Mouse (Mus musculus) kidney, embryonic 14.5 days (tissue): ENCODE measurements around the gene Nr4a2. TPM values are rescaled to one million over a fixed set of nuclear protein-coding genes. Genes with fewer than 3 reads are reported as not detected.

Experiments used
- ATAC-seq: fragments of 200-750 bp; cut with Nextera tagmentation; 2 replicates; pipeline ENCODE4 v1.8.0; 2017; ENCODE audit warnings: moderate number of reproducible peaks, mild to moderate bottlenecking, moderate TSS enrichment, moderate library complexity; ENCODE audit not compliant: low FRiP score, low TSS enrichment
- H3K27ac ChIP-seq: fragments of 300-500 bp; sonication (generic); 2 replicates; pipeline ENCODE4 v1.5.1; 2014; ENCODE audit warnings: low read depth, mild to moderate bottlenecking, low read length, moderate library complexity, mixed read lengths
- H3K27me3 ChIP-seq: fragments of 300-500 bp; sonication (generic); 2 replicates; pipeline ENCODE4 v1.6.1; 2014; ENCODE audit warnings: mild to moderate bottlenecking, low read length; ENCODE audit not compliant: control insufficient read depth, insufficient read depth
- H3K36me3 ChIP-seq: fragments of 300-500 bp; sonication (generic); 2 replicates; pipeline ENCODE4 v1.6.1; 2014; ENCODE audit warnings: low read length, mixed read lengths; ENCODE audit not compliant: control insufficient read depth, insufficient read depth
- H3K4me1 ChIP-seq: fragments of 300-500 bp; sonication (generic); 2 replicates; pipeline ENCODE4 v1.6.1; 2014; ENCODE audit warnings: low read length, mixed read lengths; ENCODE audit not compliant: control insufficient read depth, insufficient read depth
- H3K4me2 ChIP-seq: fragments of 300-500 bp; sonication (generic); replicated peaks from 2 replicates; pipeline ENCODE4 v1.6.1; 2014; ENCODE audit warnings: low read depth, mild to moderate bottlenecking, low read length
- H3K4me3 ChIP-seq: fragments of 300-500 bp; sonication (generic); 2 replicates; pipeline ENCODE4 v1.5.1; 2014; ENCODE audit warnings: mild to moderate bottlenecking, low read length
- H3K9ac ChIP-seq: fragments of 300-500 bp; sonication (generic); 2 replicates; pipeline ENCODE4 v1.6.1; 2014; ENCODE audit warnings: low read depth, mild to moderate bottlenecking, low read length, moderate library complexity
- H3K9me3 ChIP-seq: fragments of 300-500 bp; sonication (generic); 2 replicates; pipeline ENCODE4 v1.6.1; 2016; ENCODE audit warnings: low read length; ENCODE audit not compliant: control insufficient read depth
- WGBS: fragments of 180-500 bp; shearing (Covaris S2); extraction: QIAGEN DNeasy Blood & Tissue Kit; methylation state at CpG from one replicate; pipeline ENCODE4 v1.1.7; 2014; 5-methylcytosine and 5-hydroxymethylcytosine counted together
- polyA plus RNA-seq: library from polyadenylated mRNA; unstranded; fragments of >200 nt; fragmentation: Nextera tagmentation; extraction: Ambion mirVana; gene quantifications from 2 replicates; pipeline ENCODE4 v1.2.1, GENCODE M21; 2014

Gene Nr4a2
- polyA plus RNA-seq, 1 experiment from 2014 or later, result 5.4 TPM

DNA sequence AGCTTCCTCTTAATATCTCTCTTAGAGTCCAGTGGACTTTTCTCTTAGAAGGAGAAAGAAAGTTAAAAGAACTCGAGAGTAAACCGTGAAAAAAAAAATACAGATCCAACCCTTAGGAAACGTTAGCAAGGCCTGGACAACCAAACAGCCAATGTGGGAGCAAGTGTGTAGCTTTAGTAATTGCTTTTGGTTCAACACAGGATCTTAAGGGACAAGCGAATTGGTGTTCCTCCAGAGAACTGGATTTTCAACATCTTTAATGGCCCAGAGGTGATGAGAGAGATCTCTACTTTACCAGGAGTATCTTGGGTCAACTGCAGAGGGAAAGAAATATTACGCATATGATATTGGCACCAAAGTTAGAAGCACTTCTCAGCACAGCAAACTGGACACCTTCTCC, 10.4 kb downstream of the Nr4a2 start:
- no peak overlapping the region for H3K4me2 ChIP-seq
- H3K9me3 ChIP-seq, result no peaks in the 10 kb centered on the region
- peaks cover 47% of the 10 kb centered on the region for H3K27me3 ChIP-seq
- H3K27ac ChIP-seq, result no peak overlapping the region
- 16% methylated on average over 5 of the region's 5 CpGs for WGBS
- H3K36me3 ChIP-seq, result no peaks in the 10 kb centered on the region
- no peak overlapping the region for H3K4me3 ChIP-seq
- peaks cover 7% of the 10 kb centered on the region; the same call in 1 of the 2 replicates for H3K4me1 ChIP-seq
- H3K9ac ChIP-seq, result no peak overlapping the region
- no peak for ATAC-seq

DNA sequence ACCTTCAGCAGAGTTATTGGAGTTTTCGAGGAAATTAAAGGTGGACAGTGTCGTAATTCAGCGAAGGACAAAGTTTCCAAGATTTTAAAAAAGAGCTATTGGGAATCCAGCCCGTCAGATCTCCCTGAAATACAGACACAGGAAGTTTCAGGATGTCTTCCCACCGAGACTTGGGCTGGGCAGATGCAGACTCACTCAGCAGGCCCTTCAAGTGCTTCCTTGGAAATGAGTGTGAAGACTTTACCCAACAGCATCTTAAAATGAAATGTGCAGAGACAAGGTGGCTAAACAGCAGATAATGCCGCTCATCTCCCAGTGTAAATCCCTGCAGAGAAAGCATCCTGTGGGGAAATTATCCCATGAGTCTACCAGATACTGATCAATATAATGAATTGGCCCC, 10.9 kb downstream of the Nr4a2 start:
- H3K9me3 ChIP-seq, result no peaks in the 10 kb centered on the region
- peaks cover 52% of the 10 kb centered on the region for H3K27me3 ChIP-seq
- no peak overlapping the region for H3K27ac ChIP-seq
- WGBS, result 18% methylated on average over 6 of the region's 6 CpGs
- ATAC-seq, result no peak
- H3K4me3 ChIP-seq, result no peak overlapping the region
- H3K4me2 ChIP-seq, result no peak overlapping the region
- H3K36me3 ChIP-seq, result no peaks in the 10 kb centered on the region
- H3K4me1 ChIP-seq, result peaks cover 7% of the 10 kb centered on the region; the same call in 1 of the 2 replicates
- no peak overlapping the region for H3K9ac ChIP-seq

DNA sequence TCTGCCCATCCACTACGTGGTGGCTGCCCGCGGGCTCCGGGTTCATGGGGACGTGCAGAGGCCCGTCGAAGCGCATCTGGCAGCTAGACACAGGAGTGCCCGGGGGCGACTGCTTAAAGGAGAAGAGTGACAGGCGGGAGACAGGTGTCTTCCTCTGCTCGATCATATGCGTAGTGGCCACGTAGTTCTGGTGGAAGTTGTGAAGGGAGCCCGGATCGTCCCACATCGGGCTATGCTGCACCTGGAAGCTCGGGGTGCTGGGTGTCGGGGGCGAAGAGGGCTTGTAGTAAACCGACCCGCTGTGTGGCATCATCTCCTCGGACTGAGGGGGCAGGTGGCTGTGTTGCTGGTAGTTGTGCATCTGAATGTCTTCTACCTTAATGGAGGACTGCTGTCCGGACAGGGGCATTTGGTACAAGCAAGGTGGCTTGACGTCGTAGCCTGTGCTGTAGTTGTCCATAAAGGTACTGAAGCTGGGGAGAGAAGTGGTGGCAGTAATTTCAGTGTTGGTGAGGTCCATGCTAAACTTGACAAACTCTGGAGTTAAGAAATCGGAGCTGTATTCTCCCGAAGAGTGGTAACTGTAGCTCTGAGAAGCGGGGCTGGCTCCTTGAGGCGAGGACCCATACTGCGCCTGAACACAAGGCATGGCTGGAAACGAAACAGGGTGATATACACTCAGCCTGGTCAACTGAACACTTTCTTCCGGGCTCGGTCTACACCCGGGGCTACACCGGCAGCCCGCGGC, 11.8 kb downstream of the Nr4a2 start:
- H3K4me3 ChIP-seq, result peak overlapping the region; percentile 10; the same call in 1 of the 2 replicates

DNA sequence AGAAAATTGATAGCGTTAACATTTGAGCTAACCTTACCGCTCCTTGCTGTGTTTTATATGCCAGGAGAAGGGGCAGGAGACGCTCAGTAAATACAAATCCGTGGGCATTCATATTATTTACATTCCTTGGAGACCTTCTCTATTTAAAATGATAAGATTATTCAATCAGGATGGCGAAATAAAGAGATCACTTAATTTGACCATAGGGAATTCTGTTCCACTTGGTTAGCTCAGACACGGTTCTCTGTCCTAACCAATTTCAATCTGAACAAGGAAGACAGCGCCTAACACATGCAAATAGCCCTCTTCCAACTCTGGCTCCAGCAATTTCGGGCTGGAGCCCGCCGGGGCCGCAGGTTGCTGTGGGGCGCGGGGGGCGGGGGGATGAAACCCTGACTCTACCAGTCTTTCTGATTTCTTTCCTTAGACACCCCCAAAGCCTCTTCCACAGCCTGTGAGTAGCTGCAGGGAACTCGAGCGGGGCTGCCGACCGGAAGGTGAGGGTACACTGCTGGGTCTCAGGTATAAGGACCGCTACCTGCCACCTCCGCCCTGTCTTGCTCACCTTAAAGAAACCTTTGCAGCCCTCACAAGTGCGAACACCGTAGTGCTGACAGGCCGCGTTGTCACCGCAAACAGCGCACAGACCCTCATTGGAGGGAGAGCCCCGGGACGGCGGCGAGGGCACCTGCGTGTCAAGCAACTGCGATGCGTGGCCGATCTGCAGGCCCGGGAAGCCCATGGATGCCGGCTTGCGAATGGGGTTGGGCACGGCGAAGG, 12.6 kb downstream of the Nr4a2 start:
- ATAC-seq, result no peak
- no peak overlapping the region for H3K27ac ChIP-seq
- H3K36me3 ChIP-seq, result no peaks in the 10 kb centered on the region
- H3K9ac ChIP-seq, result no peak overlapping the region
- H3K27me3 ChIP-seq, result peaks cover 66% of the 10 kb centered on the region
- H3K9me3 ChIP-seq, result no peaks in the 10 kb centered on the region
- WGBS, result 6% methylated on average over 39 of the region's 39 CpGs
- no peak overlapping the region for H3K4me2 ChIP-seq
- H3K4me3 ChIP-seq, result no peak overlapping the region
- H3K4me1 ChIP-seq, result peaks cover 7% of the 10 kb centered on the region; the same call in 1 of the 2 replicates

More for the DNA sequence above, 11.8 kb downstream of the Nr4a2 start:
- WGBS, result 4% methylated on average over 38 of the region's 38 CpGs
- no peaks in the 10 kb centered on the region for H3K9me3 ChIP-seq
- H3K27me3 ChIP-seq, result peaks cover 61% of the 10 kb centered on the region
- H3K4me2 ChIP-seq, result no peak overlapping the region
- no peak overlapping the region for H3K27ac ChIP-seq
- H3K9ac ChIP-seq, result no peak overlapping the region
- no peak for ATAC-seq
- H3K4me1 ChIP-seq, result peaks cover 7% of the 10 kb centered on the region; the same call in 1 of the 2 replicates
- H3K36me3 ChIP-seq, result no peaks in the 10 kb centered on the region

DNA sequence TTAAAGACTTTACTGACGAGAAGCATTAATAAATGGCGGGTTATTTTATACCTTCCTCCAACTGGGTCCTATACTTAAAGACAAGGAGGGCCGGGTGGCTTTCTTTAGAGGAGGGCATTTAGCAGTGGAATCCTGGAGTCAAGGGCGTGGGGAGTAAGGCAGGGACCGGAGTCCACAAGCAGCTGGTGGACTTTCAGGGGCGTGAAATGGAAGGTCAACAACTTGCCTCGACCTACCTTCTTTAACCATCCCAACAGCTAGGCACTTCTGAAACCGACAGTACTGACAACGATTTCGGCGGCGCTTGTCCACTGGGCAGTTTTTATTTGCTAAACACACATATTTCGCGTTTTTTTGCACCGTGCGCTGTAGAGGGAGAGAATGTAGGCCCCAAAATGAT, 13.4 kb downstream of the Nr4a2 start:
- ATAC-seq, result no peak
- 14% methylated on average over 16 of the region's 16 CpGs for WGBS

DNA sequence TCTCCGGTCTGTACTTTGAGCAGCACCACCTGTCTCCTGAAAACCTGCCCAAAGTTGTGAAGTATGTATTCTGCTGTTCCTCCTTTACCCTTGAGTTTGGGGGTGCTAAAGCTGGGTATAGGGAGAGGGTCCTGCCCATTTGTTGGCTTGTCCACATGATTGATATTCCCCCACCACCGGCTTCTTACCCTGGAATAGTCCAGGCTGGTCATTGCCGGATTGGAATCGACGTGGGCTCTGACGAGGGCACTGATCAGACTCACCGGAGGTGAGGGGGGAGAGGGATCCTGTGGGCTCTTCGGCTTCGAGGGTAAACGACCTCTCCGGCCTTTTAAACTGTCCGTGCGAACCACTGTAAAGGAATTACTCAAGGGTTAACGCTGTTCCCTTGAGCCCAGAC, 13.9 kb downstream of the Nr4a2 start:
- WGBS, result 4% methylated on average over 14 of the region's 14 CpGs
- Histone ChIP-seq H3K4me3 (no peak overlapping the region), H3K4me2 (no peak overlapping the region), H3K36me3 (no peaks in the 10 kb centered on the region), H3K27ac (no peak overlapping the region), H3K4me1 (no peaks in the 10 kb centered on the region), H3K9me3 (no peaks in the 10 kb centered on the region), H3K27me3 (peaks cover 78% of the 10 kb centered on the region), H3K9ac (no peak overlapping the region)
- no peak for ATAC-seq

More for the DNA sequence above, 13.4 kb downstream of the Nr4a2 start:
- H3K4me3 ChIP-seq, result no peak overlapping the region
- peaks cover 3% of the 10 kb centered on the region; the same call in 1 of the 2 replicates for H3K4me1 ChIP-seq
- no peak overlapping the region for H3K4me2 ChIP-seq
- no peaks in the 10 kb centered on the region for H3K36me3 ChIP-seq
- H3K27ac ChIP-seq, result no peak overlapping the region
- no peak overlapping the region for H3K9ac ChIP-seq
- no peaks in the 10 kb centered on the region for H3K9me3 ChIP-seq
- H3K27me3 ChIP-seq, result peaks cover 74% of the 10 kb centered on the region

DNA sequence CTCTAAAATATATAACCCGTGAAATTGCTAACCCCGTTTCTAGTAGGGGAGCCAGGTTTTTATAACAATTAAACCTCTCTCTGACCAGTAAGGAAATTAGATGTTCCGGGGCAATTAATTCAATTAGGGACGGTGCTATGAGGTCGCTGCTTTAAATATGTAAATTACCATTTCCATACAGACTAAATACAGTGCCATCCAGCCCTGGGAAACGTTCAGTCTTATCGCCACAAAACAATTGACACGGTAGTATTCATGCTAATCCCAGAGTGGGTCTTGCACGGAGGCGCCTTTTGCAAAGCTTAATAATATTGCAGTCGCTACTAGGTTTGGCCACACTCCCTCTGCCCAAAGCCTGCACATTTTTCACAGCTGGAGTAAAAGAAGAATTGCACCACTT, 14.5 kb downstream of the Nr4a2 start:
- WGBS, result 9% methylated on average over 11 of the region's 11 CpGs
- Histone ChIP-seq H3K4me1 (no peaks in the 10 kb centered on the region), H3K36me3 (no peaks in the 10 kb centered on the region), H3K27ac (no peak overlapping the region), H3K27me3 (peaks cover 85% of the 10 kb centered on the region), H3K4me3 (no peak overlapping the region), H3K9me3 (no peaks in the 10 kb centered on the region), H3K9ac (no peak overlapping the region), H3K4me2 (no peak overlapping the region)
- no peak for ATAC-seq

DNA sequence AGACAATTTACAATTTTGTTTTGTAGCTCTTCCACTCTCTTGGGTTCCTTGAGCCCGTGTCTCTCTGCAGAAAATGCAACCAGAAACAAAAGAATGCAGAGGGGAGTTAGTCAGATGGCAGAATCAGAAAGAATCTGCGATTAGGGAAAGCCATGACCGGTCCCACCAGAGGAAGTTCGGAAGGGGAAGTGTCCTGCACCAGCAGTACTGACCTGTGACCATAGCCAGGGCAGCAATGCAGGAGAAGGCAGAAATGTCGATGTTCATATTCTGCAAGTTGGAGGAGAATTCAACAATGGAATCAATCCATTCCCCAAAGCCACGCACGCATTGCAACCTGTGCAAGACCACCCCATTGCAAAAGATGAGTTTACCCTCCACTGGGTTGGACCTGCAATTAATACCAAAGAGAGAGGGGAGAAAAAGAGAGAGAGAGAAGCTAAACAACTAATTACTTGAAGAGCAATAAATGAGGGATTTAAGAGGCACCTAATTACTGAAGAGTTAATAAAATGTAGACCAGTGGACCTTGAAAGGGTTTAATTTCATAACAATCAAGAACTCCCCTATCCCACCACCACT, 15.4 kb downstream of the Nr4a2 start:
- Histone ChIP-seq H3K27me3 (peaks cover 93% of the 10 kb centered on the region), H3K4me3 (no peak overlapping the region), H3K27ac (no peak overlapping the region), H3K9ac (no peak overlapping the region), H3K4me1 (no peaks in the 10 kb centered on the region), H3K9me3 (no peaks in the 10 kb centered on the region), H3K4me2 (no peak overlapping the region), H3K36me3 (no peaks in the 10 kb centered on the region)
- WGBS, result 24% methylated on average over 7 of the region's 7 CpGs
- no peak for ATAC-seq

DNA sequence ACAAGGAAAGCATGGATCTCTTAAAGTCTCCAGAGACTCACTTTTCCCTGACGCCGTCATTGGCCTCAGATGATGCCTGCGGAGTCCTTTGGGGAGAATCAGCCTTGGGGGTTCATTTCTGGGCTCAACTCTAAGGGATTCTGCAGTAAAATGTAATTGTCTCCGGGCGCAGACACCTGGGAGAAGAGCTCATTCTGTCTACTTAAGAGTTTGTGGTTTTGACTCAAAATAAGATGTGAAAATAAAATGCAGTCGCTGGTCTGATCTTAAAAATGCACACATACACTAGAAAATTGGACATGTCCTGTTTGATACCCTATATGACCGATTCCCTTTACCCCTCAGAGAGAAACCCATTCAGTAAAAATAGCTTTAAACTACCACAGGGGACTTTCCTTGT, 18.4 kb downstream of the Nr4a2 start:
- no peak for ATAC-seq
- Histone ChIP-seq H3K27ac (no peak overlapping the region), H3K9ac (no peak overlapping the region), H3K9me3 (no peaks in the 10 kb centered on the region), H3K4me3 (no peak overlapping the region), H3K4me1 (peaks cover 9% of the 10 kb centered on the region; the same call in 1 of the 2 replicates), H3K4me2 (no peak overlapping the region), H3K27me3 (peaks cover 96% of the 10 kb centered on the region), H3K36me3 (no peaks in the 10 kb centered on the region)
- 5% methylated on average over 7 of the region's 7 CpGs for WGBS
